Mouse (Mus musculus) heart, adult 2 months (tissue): ENCODE results near the gene Ndufa4l2.

Experiments used
- CTCF ChIP-seq: fragments of 200-600 bp; IDR thresholded peaks from 2 replicates; pipeline ENCODE4 v1.8.1; 2022; ENCODE audit warnings: antibody characterized with exemption, mild to moderate bottlenecking, moderate library complexity
- EP300 ChIP-seq: fragments of 200-500 bp; IDR thresholded peaks from 2 replicates; pipeline ENCODE4 v1.6.1; 2011; ENCODE audit warnings: low read depth, low read length, control low read depth; ENCODE audit not compliant: insufficient read depth
- POLR2A ChIP-seq: fragments of 200-500 bp; IDR thresholded peaks from 2 replicates; pipeline ENCODE4 v1.6.1; 2011; ENCODE audit warnings: mild to moderate bottlenecking, low read depth, low read length, control low read depth; ENCODE audit not compliant: insufficient read depth

DNA sequence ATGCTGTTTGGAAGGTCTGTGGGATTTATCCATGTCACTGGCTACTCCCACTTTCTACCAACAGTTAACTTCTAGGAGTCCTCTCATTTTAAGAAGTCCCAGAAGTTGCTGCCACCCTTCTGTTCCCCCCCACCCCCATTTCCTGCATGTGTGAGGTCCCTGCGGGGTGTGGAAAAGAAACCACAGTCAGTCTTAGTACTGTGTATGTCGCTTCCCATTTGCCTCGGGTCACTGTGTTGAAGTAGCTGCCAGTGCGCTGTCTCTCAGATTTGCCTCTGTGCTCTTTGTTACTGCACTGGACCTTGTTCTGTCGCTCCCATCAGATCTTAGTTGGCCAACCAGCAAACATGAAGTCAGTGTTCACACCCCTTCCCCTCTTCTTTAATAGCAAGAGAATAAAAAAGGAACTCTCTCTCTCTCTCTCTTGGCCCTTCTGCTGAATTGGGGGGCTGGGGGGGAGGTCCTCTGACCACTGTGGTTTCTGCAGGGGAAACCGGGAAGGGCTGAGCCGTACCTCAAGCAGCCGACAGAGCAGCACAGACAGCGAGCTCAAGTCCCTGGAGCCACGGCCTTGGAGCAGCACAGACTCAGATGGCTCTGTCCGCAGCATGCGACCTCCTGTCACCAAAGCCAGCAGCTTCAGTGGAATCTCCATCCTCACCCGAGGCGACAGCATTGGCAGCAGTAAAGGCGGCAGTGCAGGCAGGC lies 43.3 kb upstream of the Ndufa4l2 start:
- TF ChIP-seq CTCF (no peak), EP300 (no peak), POLR2A (no peak)
